Mouse (Mus musculus): Measurements from ENCODE around the gene Magi2.
"Not testable (repeated sequence)": the region's sequence is repeated elsewhere in the genome, so short reads cannot be mapped to it uniquely, and the experiment has no call there.

Magi2 gene

DNA sequence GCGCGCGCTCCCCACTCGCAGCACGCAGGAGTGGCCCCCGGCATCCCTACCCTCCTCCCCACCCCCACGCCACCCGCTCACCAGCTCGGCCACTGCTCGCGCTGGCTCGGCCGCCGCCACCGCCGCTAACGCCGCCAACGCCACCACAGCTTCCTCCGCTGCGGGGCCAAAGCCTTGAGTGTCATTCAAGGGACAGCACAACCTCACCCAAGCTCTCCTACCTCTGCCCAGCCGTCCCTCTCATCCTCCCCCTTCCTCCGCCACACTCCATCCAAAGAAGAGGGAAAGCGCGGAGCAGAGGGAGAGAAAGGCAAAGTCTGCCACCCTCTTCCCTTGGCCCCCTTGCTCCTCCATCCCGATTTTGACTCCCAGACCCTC, at the start of gene Magi2:
Magi2 (plus strand) TSS at position 171 of the 378 bp plus-strand sequence.
- no peak for DNase-seq (ENCODE audit: low spot score)

- no peak for DNase-seq (ENCODE audit: low spot score)
Observed at GRCm38 (mm10) chr5:19178594-19178993, 48.2 kb upstream of the Magi2 start.

DNA sequence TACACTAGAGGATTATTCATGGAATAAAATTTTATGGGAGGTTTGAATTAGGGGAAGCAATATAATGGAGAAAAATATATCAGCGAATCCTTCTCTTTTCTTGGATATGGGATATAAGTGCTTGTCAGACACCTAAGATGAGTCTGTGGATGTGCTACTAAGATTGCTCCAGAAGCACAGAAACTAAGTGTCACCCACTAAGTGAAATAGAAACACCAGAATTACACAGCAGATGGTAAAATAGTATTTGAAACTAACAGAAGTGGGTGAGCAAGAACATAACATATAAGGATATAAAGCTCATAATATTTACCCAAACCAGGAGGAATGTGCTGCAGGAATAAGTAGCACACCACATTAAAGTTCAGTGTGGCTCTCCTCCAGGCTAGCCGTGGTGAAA, 40.7 kb upstream of the Magi2 start:
- no peak for DNase-seq (ENCODE audit: low spot score)

DNA sequence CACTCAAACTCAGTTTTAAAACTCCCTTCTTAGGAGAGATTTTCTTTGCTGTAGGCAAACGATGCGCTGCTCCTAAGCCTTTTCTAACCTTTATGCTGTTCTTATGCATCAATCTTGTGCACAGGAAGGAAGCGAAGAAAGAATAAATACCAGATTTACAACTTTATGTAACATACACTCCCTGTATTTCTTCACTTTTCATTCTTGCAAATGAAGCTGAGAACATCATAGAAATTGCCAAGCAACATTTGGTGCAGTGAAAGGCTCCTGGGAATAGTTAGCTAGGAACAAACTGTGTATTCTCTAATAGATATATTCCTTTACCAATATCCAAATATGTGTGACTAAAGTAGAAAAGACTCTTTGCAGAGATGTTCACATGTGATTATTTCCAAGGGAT, 15.2 kb upstream of the Magi2 start:
- no peak for DNase-seq (ENCODE audit: low spot score)

DNA sequence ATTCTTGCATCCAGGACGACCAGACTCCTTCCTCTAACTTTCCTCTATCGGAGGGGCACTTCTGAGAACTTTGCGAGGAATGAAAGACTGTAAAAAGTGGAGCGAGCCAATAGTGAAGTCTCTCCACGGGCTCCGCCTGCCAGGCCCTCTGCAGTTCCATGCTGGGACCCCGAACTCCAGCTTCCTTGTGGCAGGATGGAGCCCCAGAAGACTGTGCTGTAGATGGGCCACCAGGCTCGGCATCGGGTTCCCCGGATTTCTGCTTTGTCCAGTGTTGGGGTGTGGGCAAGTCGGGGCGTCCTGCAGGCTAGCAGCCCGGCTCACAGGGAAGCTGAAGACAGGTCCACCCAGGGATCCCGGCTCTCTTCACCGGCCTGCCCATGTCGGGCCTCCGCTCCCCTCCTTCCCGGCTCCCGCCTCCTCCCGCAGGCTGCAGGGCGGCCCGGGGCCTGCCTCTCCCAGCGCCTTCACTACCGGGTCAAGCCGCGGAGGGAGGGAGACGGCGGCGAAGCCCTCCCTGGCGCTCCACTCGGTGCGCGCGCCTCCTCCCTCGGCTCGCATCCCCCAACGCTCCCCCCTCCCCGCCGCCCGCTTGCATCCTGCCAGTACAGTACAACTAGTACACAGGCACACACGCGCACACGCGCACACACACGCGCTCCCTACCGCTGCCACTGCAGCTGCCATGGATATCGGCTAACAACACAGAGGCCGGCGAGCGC, 531 bp upstream of the Magi2 start:
- DNase-seq (ENCODE audit: low spot score) = peak; percentile 82

DNA sequence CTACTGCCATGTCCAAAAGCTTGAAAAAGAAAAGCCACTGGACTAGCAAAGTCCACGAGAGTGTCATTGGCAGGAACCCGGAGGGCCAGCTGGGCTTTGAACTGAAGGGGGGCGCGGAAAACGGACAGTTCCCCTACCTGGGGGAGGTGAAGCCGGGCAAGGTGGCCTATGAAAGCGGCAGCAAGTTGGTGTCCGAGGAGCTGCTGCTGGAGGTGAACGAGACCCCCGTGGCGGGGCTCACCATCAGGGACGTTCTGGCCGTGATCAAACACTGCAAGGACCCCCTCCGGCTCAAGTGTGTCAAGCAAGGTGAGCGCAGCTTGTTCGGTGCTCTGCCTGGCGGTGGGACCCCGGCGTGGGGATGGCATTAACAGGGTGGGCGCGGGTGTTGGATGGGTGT, 445 bp downstream of the Magi2 start:
- peak; percentile 26 for DNase-seq (ENCODE audit: low spot score)

DNA sequence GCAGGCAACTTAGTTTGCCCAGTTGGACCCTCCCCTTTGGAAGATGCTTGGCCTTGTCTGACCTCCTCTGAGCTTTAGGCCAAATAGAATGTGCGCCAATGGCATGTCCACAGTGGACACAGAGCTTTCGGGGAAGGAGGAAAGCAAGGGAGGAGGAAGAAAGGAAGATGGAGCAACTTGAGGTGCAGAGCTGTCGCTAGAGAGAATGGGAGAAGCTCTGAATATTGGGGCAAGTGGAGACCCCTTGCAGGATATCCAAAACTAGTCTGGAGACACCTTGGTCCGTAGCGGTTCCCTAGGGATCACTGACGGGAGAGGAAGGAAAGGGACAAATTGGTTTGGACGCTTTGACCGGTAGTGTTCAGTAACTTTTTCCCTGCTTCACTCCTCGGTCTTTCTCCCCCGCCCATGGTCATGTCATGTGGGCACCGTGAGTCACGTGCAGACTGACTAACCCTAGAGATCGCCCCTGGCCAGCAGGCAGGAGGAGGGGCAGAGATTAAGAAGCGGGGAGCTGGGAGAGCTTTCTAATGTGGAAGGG, 1.0 kb downstream of the Magi2 start:
- DNase-seq (ENCODE audit: low spot score) = peak; percentile 64

- DNase-seq (ENCODE audit: low spot score) = no peak
Observed at GRCm38 (mm10) chr5:19241797-19242196, 15.0 kb downstream of the Magi2 start.

DNA sequence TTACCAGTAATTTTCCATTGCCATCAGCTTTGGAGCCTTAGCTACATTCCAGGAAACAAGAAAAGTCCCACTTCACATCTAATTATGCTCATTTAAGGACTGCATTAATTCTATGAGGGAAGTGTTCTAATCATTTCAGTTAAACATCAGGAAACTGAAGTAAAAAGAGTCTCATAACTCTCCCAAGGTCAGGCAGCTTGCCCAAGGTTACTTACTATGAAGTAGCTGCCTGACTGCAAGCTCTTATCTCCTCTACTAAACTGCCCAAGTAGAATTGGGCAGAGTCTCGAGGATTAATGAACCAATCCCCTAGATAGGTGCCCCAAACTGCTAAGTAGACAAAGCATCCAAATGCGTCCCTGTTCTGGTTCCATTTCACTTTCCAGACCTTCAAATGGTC, 19.6 kb downstream of the Magi2 start:
- DNase-seq (ENCODE audit: low spot score) = no peak

- DNase-seq (ENCODE audit: low spot score) = no peak
Observed at GRCm38 (mm10) chr5:19247266-19247665, 20.4 kb downstream of the Magi2 start.

GRCm38 (mm10) chr5:19262816-19263215, 36.0 kb downstream of the Magi2 start:
- no peak for DNase-seq (ENCODE audit: low spot score)

DNA sequence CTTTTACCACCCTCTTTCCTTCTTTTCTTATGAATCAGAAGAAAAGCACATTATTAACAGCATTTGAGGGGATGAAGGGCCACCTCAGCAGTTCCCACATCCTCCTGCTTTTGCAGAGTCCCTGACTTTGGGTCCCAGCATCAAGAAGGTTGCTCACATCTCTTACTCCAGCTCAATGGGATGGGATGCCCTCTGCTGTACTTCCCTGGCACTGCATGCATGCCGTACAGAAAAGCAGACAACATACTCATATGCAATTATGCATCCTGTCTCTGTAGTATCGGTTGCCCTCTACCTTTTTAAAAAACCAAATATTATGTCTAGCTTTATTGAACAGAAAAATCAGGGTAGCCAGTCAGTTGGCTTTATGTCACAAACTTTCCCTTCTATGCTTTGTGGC, 37.8 kb downstream of the Magi2 start:
- no peak for DNase-seq (ENCODE audit: low spot score)

DNA sequence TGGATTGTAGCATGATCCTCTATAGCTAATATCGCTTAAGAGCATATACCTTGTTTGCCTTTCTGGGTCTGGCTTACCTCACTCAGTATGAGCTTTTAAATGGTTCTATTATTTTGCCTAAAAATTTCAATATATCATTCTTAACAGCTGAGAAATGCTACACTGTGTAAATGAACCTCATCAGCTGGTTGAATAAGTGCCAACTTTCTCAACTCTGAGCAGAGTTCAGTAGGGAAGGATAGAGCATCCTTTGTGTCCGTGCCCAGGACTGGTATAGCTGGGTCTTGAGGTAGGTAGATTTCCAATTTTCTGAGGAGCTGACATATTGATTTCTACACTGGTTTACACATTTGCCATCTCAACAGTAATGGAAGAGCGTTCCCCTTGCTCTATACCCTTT, 65.7 kb downstream of the Magi2 start:
- DNase-seq (ENCODE audit: low spot score) = no peak

DNA sequence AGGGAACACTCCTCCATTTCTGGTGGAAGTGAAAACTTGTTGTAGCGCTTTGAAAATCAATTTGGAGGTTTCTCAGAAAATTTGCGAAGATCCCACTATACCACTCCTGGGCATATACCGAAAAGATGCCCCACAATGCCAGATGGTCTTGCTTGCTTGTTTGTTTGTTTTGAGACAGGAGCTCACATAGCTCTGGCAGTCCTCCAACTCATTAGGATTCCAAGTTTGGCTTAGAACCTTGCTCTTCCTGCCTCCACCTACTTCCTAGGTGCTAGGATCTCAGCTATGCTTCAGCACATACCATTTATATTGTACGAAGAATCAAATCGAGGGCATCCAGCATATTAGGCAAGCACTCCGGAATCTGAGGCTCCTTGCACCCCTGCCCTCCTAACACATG, 79.8 kb downstream of the Magi2 start:
- no peak for DNase-seq (ENCODE audit: low spot score)

GRCm38 (mm10) chr5:19309870-19310269, 83.0 kb downstream of the Magi2 start:
- DNase-seq (ENCODE audit: low spot score) = no peak

DNA sequence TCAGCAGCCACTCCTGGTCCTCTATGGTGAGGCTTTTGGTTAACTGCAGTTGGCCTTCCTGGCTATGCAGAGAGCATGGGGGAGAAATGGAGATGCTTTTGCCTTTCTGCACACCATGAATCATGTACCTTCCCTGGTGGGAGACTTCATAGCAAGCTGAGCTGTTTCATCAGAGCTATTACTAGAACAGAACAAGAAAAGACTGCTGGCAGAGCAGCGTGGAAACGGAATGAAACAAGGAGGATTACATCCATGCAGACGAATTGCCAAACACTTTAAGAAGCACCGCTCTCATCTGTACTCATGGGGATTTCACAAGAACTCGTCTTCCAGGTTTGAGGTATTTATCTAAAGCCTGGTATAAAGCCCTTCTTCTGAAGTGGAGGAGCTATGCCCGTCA, 95.7 kb downstream of the Magi2 start:
- no peak for DNase-seq (ENCODE audit: low spot score)

DNA sequence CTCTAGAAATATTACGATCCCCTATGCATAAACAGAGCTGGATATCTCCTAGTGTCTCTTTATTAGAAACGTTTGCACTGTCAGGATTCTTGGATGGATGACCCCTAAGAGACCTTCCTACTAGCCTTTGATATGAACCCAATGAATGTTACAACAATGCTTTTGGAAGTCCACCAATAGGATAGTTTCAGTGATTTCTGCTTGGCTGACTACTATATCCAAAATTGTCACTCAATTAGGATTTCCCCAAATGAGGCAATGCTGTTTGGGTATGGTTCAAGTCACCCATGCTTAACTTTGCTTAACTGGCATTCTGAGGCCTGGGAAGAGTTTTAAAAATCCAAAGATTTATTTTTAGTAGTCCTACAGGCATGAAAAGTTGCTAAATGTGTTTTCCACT, 110.7 kb downstream of the Magi2 start:
- DNase-seq (ENCODE audit: low spot score) = no peak

GRCm38 (mm10) chr5:19368175-19368574, 141.3 kb downstream of the Magi2 start:
- no peak for DNase-seq (ENCODE audit: low spot score)

- no peak for DNase-seq (ENCODE audit: low spot score)
Observed at GRCm38 (mm10) chr5:19395876-19396275, 169.0 kb downstream of the Magi2 start.

DNA sequence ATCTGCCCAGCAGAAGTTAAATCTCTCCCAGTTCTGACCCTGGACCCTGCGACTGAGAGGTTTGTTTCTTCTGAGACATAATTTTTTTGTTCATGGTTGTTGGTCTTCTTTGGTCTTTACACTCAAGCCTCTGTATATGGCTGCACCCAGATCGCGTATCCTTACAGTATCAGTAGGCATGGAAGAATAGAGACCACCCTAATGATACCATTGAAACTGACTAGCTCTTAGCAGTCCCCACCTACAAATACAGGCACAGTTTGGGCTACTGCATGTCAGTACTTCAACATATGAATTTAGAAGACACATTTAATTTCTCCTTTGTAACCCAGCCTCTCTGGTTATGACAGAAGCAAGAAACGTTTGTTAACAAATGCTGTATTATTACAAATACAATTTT, 173.5 kb downstream of the Magi2 start:
- no peak for DNase-seq (ENCODE audit: low spot score)

DNA sequence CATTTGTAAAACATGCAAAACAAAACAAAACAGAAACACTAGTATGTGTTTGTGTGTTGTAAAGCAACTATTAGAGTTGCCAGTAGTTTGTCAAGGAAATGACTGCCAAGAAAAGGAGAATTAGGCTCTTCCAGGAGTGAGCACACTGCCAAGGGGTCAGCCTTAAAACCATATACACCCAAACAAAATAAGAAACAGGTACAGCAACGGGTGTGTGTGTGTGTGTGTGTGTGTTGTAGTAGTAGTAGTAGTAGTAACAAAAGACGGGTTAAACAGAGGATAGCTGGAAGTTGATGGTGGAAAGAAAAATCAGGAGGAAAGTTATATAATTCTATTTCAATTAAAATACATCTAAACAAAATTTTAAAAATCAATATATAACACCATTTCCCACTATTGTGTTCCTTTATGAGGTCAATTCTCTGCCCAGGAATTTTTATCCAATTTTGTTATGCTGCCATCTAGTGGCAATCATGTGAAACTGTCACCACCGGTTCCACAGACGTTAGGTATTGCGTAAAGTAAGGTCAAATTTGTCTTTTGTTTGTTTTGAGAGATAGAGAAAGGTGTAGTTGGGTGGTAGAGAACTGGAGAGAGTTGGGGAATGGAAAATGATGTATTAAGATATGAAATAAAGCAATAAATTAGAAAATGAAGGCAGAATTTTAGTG, 174.0 kb downstream of the Magi2 start:
- no peak for DNase-seq (ENCODE audit: low spot score)

GRCm38 (mm10) chr5:19404268-19404667, 177.4 kb downstream of the Magi2 start:
- not testable (repeated sequence) for DNase-seq (ENCODE audit: low spot score)

- no peak for DNase-seq (ENCODE audit: low spot score)
Observed at GRCm38 (mm10) chr5:19414556-19414955, 187.7 kb downstream of the Magi2 start.

DNA sequence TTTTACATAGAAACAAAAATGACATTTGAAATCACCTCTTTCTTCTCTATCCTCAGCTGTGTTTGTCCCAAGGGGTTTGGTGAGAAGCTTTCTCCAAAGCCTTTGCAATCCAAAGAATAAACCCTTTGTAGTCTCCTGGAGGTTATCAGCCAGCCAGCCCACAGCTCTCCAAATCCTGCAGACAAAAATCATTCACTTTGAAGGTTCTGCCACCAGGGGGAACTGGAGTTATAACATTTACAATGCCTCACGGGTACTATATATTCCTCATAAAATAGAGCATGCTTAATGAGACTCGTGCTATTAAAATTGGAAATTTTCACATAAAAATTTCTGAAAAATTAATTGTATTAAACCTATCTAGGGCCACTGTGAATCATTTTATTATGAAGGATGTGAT, 202.5 kb downstream of the Magi2 start:
- DNase-seq (ENCODE audit: low spot score) = no peak
